Mouse (Mus musculus): ENCODE measurements around the gene Rptor.

Rptor gene

DNA sequence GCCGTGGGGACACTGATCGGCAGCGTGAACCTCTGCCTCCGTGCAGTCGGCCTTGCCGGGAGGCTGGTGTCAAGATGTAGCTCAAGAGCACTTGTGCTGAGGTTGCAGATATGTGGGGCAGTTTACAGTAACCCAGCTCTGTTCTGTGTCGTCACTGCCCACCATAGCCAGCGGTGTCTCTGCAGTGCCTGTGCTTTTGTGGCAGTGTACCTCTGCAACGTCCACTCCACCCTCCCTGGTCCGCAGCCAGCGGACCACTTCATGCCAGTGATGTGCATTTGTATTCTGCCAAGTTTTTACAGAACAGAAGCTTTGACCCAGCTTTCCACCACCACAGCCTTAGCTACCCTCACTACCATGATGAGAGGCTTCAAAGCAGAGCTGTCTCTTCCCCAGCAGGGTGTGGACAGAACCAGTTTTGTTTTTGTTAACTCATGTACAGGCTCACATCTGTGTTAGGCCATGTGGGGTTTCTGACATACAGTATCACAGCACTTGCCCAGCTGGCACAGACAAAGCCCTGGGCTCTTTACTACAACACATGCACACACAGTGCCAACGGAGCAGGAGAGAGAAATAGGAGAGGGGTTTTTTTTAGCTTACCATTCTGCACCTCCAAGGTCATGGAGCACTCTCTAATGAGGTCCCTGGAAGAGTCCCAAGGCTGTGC lies 182.1 kb downstream of the Rptor start:
- DNase-seq (ENCODE audit: low spot score), result no peak

DNA sequence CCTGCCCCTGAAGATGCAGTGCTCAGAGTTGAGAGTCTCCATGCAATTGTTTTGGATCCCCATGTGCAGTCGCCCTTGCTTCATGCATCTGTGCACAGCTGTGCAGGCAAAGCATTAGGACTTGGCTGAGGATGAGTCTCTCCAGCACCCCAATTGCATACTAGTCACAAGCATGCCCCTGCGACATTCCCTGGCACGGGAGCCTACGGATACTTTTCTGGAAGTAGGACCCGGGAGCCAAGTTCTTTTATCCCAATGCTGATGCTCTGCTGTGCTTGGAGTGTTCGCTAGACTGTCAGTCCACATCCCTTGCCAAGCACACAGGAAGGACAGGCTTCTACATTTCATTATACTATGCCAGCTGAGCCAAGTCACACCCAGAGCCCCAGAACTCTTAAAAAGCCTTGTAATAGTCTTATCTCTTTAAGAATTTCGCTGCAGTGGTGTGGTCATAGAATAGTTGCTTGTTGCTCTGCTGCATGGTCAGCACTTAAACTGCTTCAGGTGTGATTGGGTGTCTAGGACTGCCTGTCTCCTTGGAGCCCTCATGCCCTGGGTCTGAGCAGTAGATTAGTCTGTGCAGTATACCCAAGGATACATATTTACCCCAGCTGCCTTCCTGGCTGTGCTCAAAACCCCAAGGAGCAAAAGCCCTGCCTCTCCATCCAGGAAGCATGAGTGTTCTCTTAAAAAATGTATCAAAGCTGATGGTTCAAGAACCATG lies 183.1 kb downstream of the Rptor start:
- no peak for DNase-seq (ENCODE audit: low spot score)

GRCm38 (mm10) chr11:119786385-119786880 lies 183.7 kb downstream of the Rptor start:
- no peak for DNase-seq (ENCODE audit: low spot score)

DNA sequence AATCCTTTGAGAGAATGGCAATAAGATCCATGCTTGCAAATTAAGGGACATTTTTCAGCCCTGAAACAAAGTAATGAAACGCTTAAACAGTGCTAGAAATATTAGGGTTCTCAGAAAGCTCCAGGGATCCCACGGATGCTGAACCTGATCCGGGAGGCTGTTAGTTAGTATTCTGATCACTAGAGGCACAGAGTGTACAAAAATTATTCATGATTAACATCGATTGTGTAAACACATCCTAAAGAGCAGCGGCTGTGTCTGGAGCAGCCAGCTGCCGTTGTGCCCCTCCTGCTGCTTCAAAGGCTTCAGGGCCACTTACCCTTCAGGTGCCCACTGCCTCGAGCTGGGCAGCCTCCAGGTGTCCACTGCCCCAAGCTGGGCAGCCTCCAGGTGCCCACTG lies 185.8 kb downstream of the Rptor start:
- no peak for DNase-seq (ENCODE audit: low spot score)

DNA sequence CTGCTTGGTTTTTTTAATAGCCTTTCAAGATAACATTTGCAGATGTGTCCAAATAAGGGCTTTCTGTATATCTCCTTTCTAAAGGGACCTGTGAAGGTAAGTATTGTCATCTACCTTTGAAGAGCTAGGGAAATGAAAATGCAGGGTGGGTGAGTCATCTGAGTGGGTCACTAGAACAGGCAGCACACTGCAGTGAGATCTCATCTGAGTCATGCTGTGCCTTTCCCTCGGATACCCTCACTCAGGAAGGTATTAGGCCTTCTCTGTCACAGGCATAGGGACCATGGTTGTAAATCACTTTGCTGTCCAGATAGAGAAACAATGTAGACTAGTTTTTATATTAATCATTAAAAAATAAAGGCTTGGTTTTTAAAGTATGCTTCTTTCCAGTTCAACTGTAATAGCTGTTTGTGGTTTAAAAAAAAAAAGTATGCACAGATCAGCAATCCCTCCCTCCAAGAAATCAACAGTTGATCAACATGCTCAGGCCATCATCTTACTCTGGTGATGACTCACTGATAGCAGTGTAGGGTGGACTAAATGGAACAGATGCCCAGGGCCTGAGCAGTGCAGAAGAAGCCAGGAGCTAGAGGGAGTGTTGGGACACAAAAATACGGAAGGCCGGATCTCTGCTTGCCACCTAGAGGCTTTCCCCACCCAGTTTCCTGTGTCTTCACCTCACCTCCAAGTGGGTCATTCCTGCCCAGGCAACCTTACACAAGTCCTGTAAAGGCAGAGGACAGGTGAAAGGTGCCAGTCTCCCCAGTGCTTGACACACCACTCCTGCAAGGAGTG lies 186.4 kb downstream of the Rptor start:
- DNase-seq (ENCODE audit: low spot score), result no peak

DNA sequence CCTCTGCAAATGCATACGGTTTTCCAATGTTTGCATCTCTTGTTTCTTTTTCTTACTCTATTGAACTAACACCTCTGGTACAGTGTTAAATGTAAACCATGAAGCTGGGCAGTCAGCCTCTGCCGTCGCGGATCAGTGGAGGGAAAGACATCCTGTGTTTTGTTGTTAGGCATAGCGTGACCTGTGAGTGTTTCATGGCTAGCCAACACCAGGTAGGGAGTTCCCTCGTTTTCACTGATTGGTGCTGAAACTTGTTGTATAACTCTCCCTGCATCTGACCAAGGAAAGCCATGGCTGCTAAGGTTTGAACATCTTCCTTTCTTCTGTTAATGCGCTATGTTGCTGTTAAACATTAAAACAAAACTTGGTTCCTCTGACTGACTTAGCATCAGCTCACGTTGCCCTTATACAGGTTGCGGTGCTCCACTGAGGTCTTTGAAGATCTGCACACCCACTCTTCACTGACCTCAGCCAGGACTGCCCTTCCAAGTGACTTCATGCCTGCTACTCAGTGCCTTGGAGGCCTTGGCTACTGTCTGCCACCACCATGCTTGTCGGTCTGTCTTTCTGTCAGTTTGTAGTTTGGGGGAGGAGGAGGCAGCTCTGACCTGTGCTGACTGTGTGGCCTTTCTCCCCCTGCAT lies 189.3 kb downstream of the Rptor start:
- DNase-seq (ENCODE audit: low spot score), result no peak

DNA sequence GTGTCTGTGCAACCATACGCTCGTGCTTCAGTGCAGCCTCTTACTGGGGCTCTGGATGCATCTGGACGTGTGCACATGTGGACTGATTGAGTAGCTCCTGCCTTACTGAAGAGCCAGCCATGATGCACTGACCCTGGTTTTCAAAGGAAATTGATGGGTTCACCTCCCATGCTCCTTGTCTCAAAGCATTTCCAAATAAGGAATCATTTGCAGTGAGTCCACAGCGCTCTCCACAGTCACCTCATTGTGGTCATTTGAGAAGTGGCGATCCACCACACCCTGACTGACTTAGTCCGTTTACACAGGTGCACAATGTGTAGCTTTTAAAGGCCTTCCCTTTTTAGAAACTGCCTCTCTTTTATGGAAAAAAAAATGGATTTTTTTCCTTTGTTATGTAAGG lies 190.7 kb downstream of the Rptor start:
- no peak for DNase-seq (ENCODE audit: low spot score)

- DNase-seq (ENCODE audit: low spot score), result no peak
Observed at GRCm38 (mm10) chr11:119794020-119794419, 191.3 kb downstream of the Rptor start.

DNA sequence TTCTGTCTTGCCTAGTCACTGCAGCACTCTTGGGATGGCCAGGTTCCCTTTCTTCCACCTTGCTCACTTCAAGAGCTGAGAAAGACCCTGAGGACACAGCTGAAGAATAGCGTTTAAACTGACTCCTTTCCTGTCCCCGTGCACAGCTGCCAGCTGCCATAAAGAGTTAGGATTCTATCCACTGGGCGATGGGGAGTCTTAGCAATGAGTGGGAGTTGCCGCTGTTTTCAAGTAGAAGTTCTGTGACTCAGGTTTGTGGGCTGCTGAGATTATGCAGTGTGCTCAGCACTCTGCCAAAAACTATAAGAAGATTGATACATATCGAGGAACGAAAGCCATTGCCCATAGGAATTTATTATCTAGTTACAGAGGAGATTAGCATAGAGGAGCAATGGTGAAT lies 192.0 kb downstream of the Rptor start:
- no peak for DNase-seq (ENCODE audit: low spot score)

DNA sequence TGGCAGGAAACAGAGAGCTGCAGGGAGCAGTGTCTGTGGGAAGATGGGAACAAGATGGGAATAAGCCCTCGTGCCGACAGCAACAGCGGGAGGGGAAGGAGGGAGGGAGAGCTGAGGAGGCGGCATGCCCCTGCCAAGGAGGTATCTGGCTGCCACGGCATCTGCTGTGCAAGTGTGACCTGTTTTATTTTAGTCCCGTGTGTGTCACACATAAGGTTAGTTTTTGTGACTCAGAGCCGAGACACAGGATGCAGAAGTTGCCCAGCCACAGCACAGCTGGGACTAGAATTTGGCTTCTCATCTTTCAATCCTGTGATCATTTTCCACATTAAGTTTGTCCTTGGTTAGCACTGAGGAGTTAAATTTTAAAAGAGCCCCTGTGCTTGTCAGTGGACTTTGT lies 193.7 kb downstream of the Rptor start:
- no peak for DNase-seq (ENCODE audit: low spot score)

GRCm38 (mm10) chr11:119796846-119797245 lies 194.1 kb downstream of the Rptor start:
- DNase-seq (ENCODE audit: low spot score), result no peak

GRCm38 (mm10) chr11:119799536-119799935 lies 196.8 kb downstream of the Rptor start:
- no peak for DNase-seq (ENCODE audit: low spot score)

DNA sequence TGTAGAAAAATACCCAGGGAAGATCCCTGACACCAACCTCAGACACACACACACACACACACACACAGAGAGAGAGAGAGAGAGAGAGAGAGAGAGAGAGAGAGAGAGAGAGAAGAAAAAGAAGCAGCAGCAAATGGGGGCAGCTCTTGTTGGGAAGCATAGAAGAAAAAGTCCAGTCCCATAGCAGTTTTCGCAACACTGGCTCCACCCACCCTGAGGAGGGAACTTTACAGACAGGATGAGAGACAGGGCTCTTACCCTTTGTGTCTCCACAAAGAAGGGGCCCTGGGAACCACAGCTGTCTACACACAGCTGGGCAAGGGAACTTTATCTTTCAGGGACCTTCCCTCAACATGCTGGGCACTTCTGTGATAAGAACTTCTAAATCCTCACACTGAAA lies 199.2 kb downstream of the Rptor start:
- no peak for DNase-seq (ENCODE audit: low spot score)

DNA sequence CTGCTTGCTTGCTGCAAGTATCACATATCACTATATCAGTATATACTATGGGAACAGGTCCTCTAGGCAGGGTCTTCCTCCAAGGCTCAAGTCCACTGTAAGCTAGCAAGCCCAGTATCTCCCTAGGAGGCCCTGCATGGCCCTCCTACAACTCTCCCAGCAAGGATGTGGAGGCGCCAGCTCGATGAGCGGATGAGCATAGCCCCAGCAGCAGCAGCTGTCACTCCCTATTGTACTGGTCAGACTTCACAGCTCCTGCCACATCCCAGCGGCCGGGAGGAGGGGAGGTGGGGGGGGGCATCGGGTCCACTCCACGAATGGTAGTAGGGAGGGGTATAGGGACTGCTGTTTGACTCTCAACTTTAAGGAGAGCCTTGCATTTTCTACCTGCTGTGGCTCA lies 200.2 kb downstream of the Rptor start:
- no peak for DNase-seq (ENCODE audit: low spot score)

- DNase-seq (ENCODE audit: low spot score), result no peak
Observed at GRCm38 (mm10) chr11:119804392-119804791, 201.7 kb downstream of the Rptor start.

- no peak for DNase-seq (ENCODE audit: low spot score)
Observed at GRCm38 (mm10) chr11:119805112-119805750, 202.5 kb downstream of the Rptor start.

- DNase-seq (ENCODE audit: low spot score), result no peak
Observed at GRCm38 (mm10) chr11:119806539-119806938, 203.8 kb downstream of the Rptor start.

DNA sequence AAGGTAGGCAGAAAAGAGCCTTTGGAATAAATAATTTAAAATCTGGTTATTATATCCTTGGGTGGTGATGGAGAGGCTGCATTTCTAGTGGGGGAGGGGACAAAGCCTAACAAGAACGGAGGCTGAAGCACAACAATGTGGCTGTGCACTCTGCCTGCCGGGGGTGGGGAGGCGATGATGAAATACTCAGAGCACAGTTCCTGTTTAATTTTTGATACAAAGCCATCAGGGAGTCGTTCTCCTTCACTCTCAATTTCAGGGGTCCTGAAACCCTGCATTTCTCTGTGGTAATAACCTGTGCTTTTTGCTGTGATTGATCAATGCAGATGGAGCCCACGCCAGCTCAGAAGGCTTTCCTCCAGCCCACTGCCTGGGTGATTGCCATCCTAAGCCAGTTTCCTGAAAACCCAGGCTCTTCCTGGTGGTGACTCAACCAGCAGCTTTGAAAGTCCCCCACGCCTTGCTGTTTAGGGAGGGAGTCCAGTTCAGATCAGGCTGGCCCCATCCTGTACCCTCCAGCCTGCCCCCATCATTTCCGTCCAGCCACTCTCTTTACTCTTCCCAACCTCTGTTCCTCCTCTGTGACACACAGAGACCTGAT lies 204.8 kb downstream of the Rptor start:
- no peak for DNase-seq (ENCODE audit: low spot score)

- no peak for DNase-seq (ENCODE audit: low spot score)
Observed at GRCm38 (mm10) chr11:119808647-119809280, 206.1 kb downstream of the Rptor start.

DNA sequence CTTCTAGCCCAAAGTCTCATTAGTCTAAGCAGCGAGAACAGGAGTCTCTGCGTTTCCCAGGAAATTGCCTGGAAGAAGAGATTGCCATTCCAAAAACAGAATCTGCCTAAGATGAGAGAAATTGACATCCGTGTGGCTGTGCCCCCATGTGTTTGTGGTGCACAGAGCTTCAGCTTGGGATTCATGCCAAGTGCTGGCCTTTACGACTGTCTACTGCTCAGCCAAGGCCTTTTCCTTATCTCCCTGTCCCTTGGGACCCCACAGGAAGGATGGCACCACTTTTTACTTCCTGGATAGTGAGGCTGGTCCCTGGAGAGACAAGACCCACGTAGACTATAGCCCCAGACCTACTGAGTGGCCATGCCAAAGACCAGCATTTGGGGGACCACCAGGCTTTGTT lies 206.6 kb downstream of the Rptor start:
- DNase-seq (ENCODE audit: low spot score), result no peak

GRCm38 (mm10) chr11:119811022-119811421 lies 208.3 kb downstream of the Rptor start:
- no peak for DNase-seq (ENCODE audit: low spot score)
